Mouse (Mus musculus) cortical plate, adult 2 months (tissue): Measurements from ENCODE around the gene Creg1.

Experiments used
- CTCF ChIP-seq: fragments of 200-500 bp; IDR thresholded peaks from 2 replicates; pipeline ENCODE4 v1.5.1; 2011; ENCODE audit warnings: mild to moderate bottlenecking, control low read depth, low read length; ENCODE audit not compliant: insufficient read depth; ENCODE audit errors: extremely low read depth
- POLR2A ChIP-seq: fragments of 200-500 bp; IDR thresholded peaks from 2 replicates; pipeline ENCODE4 v1.6.1; 2011; ENCODE audit warnings: mild to moderate bottlenecking, low read length, control low read depth; ENCODE audit not compliant: insufficient read depth; ENCODE audit errors: extremely low read depth

DNA sequence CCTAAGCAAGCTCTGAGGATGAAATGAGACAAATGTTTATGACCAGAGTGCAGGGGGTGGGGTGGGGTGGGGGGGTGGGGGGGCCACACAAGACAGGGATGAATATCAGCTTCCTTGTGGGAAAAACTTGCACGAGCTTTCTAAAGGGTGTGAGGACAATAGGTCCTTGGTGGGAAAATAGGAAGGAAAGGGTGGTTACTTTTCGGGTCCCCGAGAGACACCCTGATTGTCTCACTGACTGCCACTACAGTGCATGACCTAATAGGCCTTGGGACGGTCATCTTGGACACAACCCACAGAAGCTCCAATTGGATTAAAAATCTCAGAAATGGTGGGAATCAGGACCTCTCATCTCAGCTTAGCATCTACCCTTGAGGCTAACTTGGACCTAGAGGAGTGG, 55.6 kb downstream of the Creg1 start:
- TF ChIP-seq CTCF (no peak), POLR2A (no peak)
